Mouse (Mus musculus) inflammation-experienced regulatory T-cells (primary cell): Measurements from ENCODE around the gene Top3a. TPM values are rescaled to one million over a fixed set of nuclear protein-coding genes. Genes with fewer than 3 reads are reported as not detected.

ENCODE experiments used
- polyA plus RNA-seq, 2 experiments: library from polyadenylated mRNA; unstranded; fragments of 100-300 nt; shearing (Covaris generic); gene quantifications; one replicate each; pipeline ENCODE4 v1.2.1; 2017

The Top3a gene
- 10 to 100 TPM; 18.0 to 31.5 TPM for polyA plus RNA-seq

GRCm38 (mm10) chr11:60776829-60777740 lies at the start of gene Top3a, which contains the start of gene Smcr8:
TSS of gene Top3a (minus strand) at chr11:60777365.
TSS of gene Smcr8 (plus strand) at chr11:60777524.

GRCm38 (mm10) chr11:60811618-60812017 lies 34.5 kb upstream of the Top3a start, which contains the start of gene Shmt1:
TSS of gene Shmt1 (minus strand) at chr11:60811718.

GRCm38 (mm10) chr11:60728260-60728761 lies 48.9 kb downstream of the Top3a start, which contains the start of gene Mief2:
TSS of gene Mief2 (plus strand) at chr11:60728398.

GRCm38 (mm10) chr11:60726601-60727391 lies 50.4 kb downstream of the Top3a start, which contains the start of gene Flii:
TSS of gene Flii (minus strand) at chr11:60727263.

GRCm38 (mm10) chr11:60699524-60700075 lies 77.6 kb downstream of the Top3a start, which contains the start of gene Llgl1:
TSS of gene Llgl1 (plus strand) at chr11:60699723.

Other genes with a start within 250 kb of the Top3a start
- gene Alkbh5, start 241.0 kb downstream of the Top3a start, polyA plus RNA-seq, result 10 to 100 TPM; 31.0 to 34.7 TPM
- gene Llgl1, start 77.6 kb downstream of the Top3a start, polyA plus RNA-seq, result 10 to 100 TPM; 34.8 to 42.6 TPM
- gene Flii, start 50.1 kb downstream of the Top3a start, polyA plus RNA-seq, result 100 to 1,000 TPM; 175 to 177 TPM
- gene Mief2, start 49.0 kb downstream of the Top3a start, polyA plus RNA-seq, result 10 to 100 TPM; 12.0 to 19.5 TPM
- 10 to 100 TPM; 11.1 to 14.2 TPM for gene Smcr8, start 159 bp upstream of the Top3a start, polyA plus RNA-seq
- 10 to 100 TPM; 12.9 to 13.5 TPM for gene Shmt1, start 34.4 kb upstream of the Top3a start, polyA plus RNA-seq
- 10 to 100 TPM; 29.4 to 39.9 TPM for gene Dhrs7b, start 53.3 kb upstream of the Top3a start, polyA plus RNA-seq
- 10 to 100 TPM; 33.7 to 52.1 TPM for gene Tmem11, start 101.9 kb upstream of the Top3a start, polyA plus RNA-seq
- 10 to 100 TPM in 1 of 2 experiments, 1 to 10 TPM in 1; 6.6 to 11.7 TPM for gene Natd1, start 137.4 kb upstream of the Top3a start, polyA plus RNA-seq
- gene Map2k3, start 154.7 kb upstream of the Top3a start, polyA plus RNA-seq, result 10 to 100 TPM; 86.9 to 87.6 TPM
- under 1 TPM in 1 of 2 experiments, not detected in 1; 0.16 TPM for gene Kcnj12, start 245.2 kb upstream of the Top3a start, polyA plus RNA-seq